24 mouse cellular contexts compared by ENCODE assay signal in genomic region chr3:40693435-40693834, GRCm38 (mm10). TPM values are rescaled to one million over a fixed set of nuclear protein-coding genes. Genes with fewer than 3 reads are reported as not detected.
DNase-seq lines count a peak whose midpoint lies in the region; ATAC-seq and TF ChIP-seq lines count a peak whose summit lies in the region.
"Had no signal": no experiment of that assay in that cellular context is flagged by ENCODE, and none has a peak within 500 bp of the region (broad histone marks: within the 10 kb centered on the region; RNA-seq: fewer than 3 reads in every experiment).

No protein-coding gene starts in this region.

- H3K9me3 ChIP-seq in heart, embryonic 13.5 days = no peaks in the 10 kb centered on the region
- no peaks in the 10 kb centered on the region for H3K9me3 ChIP-seq in heart, postnatal 0 days (replicated peaks; ENCODE audit: control insufficient read depth, low read length)
- H3K9me3 ChIP-seq in forebrain, embryonic 10.5 days = no peaks in the 10 kb centered on the region
- H3K9me3 ChIP-seq: embryonic facial prominence, embryonic 10.5 days; forebrain, embryonic 15.5 days; hindbrain, embryonic 13.5 days had no signal

- H3K4me3 ChIP-seq in heart, embryonic 13.5 days = 0 out of 2 replicates have a peak overlapping the region, but pooled peaks have one; percentile 18
- no peak overlapping the region for H3K4me3 ChIP-seq in heart, postnatal 0 days (ENCODE audit: low read depth, low read length)
- H3K4me3 ChIP-seq in forebrain, embryonic 10.5 days = no peak overlapping the region
- H3K4me3 ChIP-seq: embryonic facial prominence, embryonic 10.5 days; forebrain, embryonic 15.5 days; hindbrain, embryonic 13.5 days had no signal

- peaks cover 6% of the 10 kb centered on the region for H3K36me3 ChIP-seq in heart, embryonic 13.5 days
- no peaks in the 10 kb centered on the region for H3K36me3 ChIP-seq in heart, postnatal 0 days (replicated peaks; ENCODE audit: control insufficient read depth, insufficient read depth, low read length)
- H3K36me3 ChIP-seq in forebrain, embryonic 10.5 days (replicated peaks) = peaks cover 54% of the 10 kb centered on the region

- no peaks in the 10 kb centered on the region for H3K27me3 ChIP-seq in heart, embryonic 13.5 days (replicated peaks)
- H3K27me3 ChIP-seq in heart, postnatal 0 days (ENCODE audit: control insufficient read depth, insufficient read depth, low read length) = no peaks in the 10 kb centered on the region
- no peaks in the 10 kb centered on the region for H3K27me3 ChIP-seq in forebrain, embryonic 10.5 days (ENCODE audit: poor library complexity, severe bottlenecking)
- H3K27me3 ChIP-seq: forebrain, embryonic 15.5 days; hindbrain, embryonic 13.5 days; Patski had no signal

- no peak for TF ChIP-seq CTCF in heart, postnatal 0 days (IDR thresholded peaks at IDR 0.05; ENCODE audit: low read depth)

- H3K9ac ChIP-seq in heart, embryonic 13.5 days = 0 out of 2 replicates have a peak overlapping the region, but pooled peaks have one; percentile 10
- H3K9ac ChIP-seq in heart, postnatal 0 days (replicated peaks; ENCODE audit: low read depth, low read length) = no peak overlapping the region
- H3K9ac ChIP-seq: forebrain, embryonic 15.5 days; hindbrain, embryonic 13.5 days had no signal

- intact Hi-C loops in heart, postnatal 25 days (cut with DNase I) = no loop called here

- WGBS in heart, embryonic 13.5 days = 41% methylated on average over 10 of the region's 10 CpGs
- 41% methylated on average over 10 of the region's 10 CpGs for WGBS in heart, postnatal 0 days
- WGBS in forebrain, embryonic 10.5 days = 90% methylated on average over 10 of the region's 10 CpGs

- ATAC-seq in frontal cortex, adult (ENCODE audit: low TSS enrichment) = peak; percentile 81
- ATAC-seq in heart, embryonic 13.5 days (ENCODE audit: extremely low read depth, insufficient number of reproducible peaks, low FRiP score, low TSS enrichment) = no peak
- no peak for ATAC-seq in heart, postnatal 0 days (ENCODE audit: insufficient read depth, low read depth)
- ATAC-seq: activated CD4-positive, CD25-positive, alpha-beta regulatory T cell, adult 4 months; CD4-positive, CD25-positive, alpha-beta regulatory T cell, adult 4 months; forebrain, embryonic 15.5 days; hindbrain, postnatal 0 days; Patski had no signal

- peaks cover 22% of the 10 kb centered on the region for H3K4me1 ChIP-seq in heart, embryonic 13.5 days
- H3K4me1 ChIP-seq in heart, postnatal 0 days (ENCODE audit: control insufficient read depth, insufficient read depth) = no peaks in the 10 kb centered on the region
- peaks cover under 1% of the 10 kb centered on the region for H3K4me1 ChIP-seq in forebrain, embryonic 10.5 days
- H3K4me1 ChIP-seq: embryonic facial prominence, embryonic 10.5 days; forebrain, embryonic 15.5 days; hindbrain, embryonic 13.5 days had no signal

- DNase-seq in frontal cortex, postnatal 14 days (ENCODE audit: low spot score in 2 of 2) = no peak
- DNase-seq in heart, adult 8-10 months (ENCODE audit: low spot score) = no peak
- DNase-seq in heart, postnatal 0 days (ENCODE audit: low spot score) = no peak
- DNase-seq in heart, postnatal 25 days (ENCODE audit: low spot score) = no peak
- no peak for DNase-seq in forebrain, embryonic 10.5 days (ENCODE audit: extremely low spot score, low spot score)
- DNase-seq: adrenal gland, postnatal 14 days; B cell, adult 2 months; cerebellum, adult 18-20 months; cerebellum, adult 9-11 months; gastrocnemius, postnatal 14 days; kidney, adult 11 months; kidney, adult 9 months had no signal

- TF ChIP-seq EP300 in heart, postnatal 0 days (IDR thresholded peaks at IDR 0.05; ENCODE audit: low read depth) = no peak

- peak overlapping the region; percentile 52; the same call in 1 of the 2 replicates for H3K27ac ChIP-seq in heart, embryonic 13.5 days (replicated peaks)
- H3K27ac ChIP-seq in heart, postnatal 0 days (ENCODE audit: low read depth) = no peak overlapping the region
- H3K27ac ChIP-seq in forebrain, embryonic 10.5 days = no peak overlapping the region
- H3K27ac ChIP-seq: embryonic facial prominence, embryonic 10.5 days; forebrain, embryonic 15.5 days; hindbrain, embryonic 13.5 days; hindbrain, postnatal 0 days had no signal

- H3K4me2 ChIP-seq in heart, embryonic 13.5 days = peak overlapping the region; percentile 51
- H3K4me2 ChIP-seq in heart, postnatal 0 days (ENCODE audit: low read depth, low read length) = peak overlapping the region; percentile 3; the same call in 1 of the 2 replicates
- H3K4me2 ChIP-seq: forebrain, embryonic 15.5 days; hindbrain, embryonic 13.5 days had no signal

RNA-seq across cellular contexts. Expression of gene Slc25a31, which starts 15.2 kb away (rescaled TPM):
- 0.66 and 1.1 TPM in 2 replicates for polyA plus RNA-seq in heart, embryonic 13.5 days (2015; fragmentation: Nextera tagmentation; extraction: Ambion mirVana)
- under 1 TPM; 0.17 to 0.38 (median 0.28) TPM for total RNA-seq in heart, adult 8-10 months (2022)
- total RNA-seq in heart, postnatal 0 days (2014; rRNA removed; ENCODE audit: low replicate concordance) = 0.93 TPM in 1 of 2 replicates, not detected in the other
- 0.73 and 0.86 TPM in 2 replicates for polyA plus RNA-seq in heart, postnatal 0 days (2015; fragmentation: Nextera tagmentation; extraction: Ambion mirVana)
- total RNA-seq in heart, postnatal 25 days (2021) = under 1 TPM in 1 of 2 experiments, not detected in 1; 0.11 TPM
- 0.10 TPM in 1 of 2 replicates, not detected in the other for polyA plus RNA-seq in forebrain, embryonic 10.5 days (2016; fragmentation: Nextera tagmentation; extraction: Ambion mirVana)
- total RNA-seq: adrenal gland, adult 18-20 months; adrenal gland, postnatal 14 days; gastrocnemius, adult 18-20 months; gastrocnemius, postnatal 14 days; hematopoietic stem cell, adult 5-6 weeks had no signal
- polyA plus RNA-seq: activated CD4-positive, CD25-positive, alpha-beta regulatory T cell, adult 4 months; CD4-positive, CD25-positive, alpha-beta regulatory T cell, adult 4 months; embryonic facial prominence, embryonic 10.5 days; Patski had no signal

RNA-seq across cellular contexts. Expression of gene Hspa4l, which starts 50.9 kb away (rescaled TPM):
- polyA plus RNA-seq in heart, embryonic 13.5 days (2015; fragmentation: Nextera tagmentation; extraction: Ambion mirVana) = 25.8 and 28.0 TPM in 2 replicates
- 10 to 100 TPM; 50.2 to 54.8 (median 52.3) TPM for total RNA-seq in heart, adult 8-10 months (2022)
- total RNA-seq in heart, postnatal 0 days (2014; rRNA removed; ENCODE audit: low replicate concordance) = 42.1 and 46.8 TPM in 2 replicates
- 27.0 and 27.8 TPM in 2 replicates for polyA plus RNA-seq in heart, postnatal 0 days (2015; fragmentation: Nextera tagmentation; extraction: Ambion mirVana)
- 10 to 100 TPM; 45.8 to 60.2 TPM for total RNA-seq in heart, postnatal 25 days (2021)
- polyA plus RNA-seq in forebrain, embryonic 10.5 days (2016; fragmentation: Nextera tagmentation; extraction: Ambion mirVana) = 49.6 and 58.9 TPM in 2 replicates
